Mouse (Mus musculus) stomach, embryonic 14.5 days (tissue): ENCODE data around the gene Rassf2. TPM values are rescaled to one million over a fixed set of nuclear protein-coding genes. Genes with fewer than 3 reads are reported as not detected.

Source experiments
- ATAC-seq: fragments of 200-750 bp; cut with Nextera tagmentation; 2 replicates; pipeline ENCODE4 v1.8.0; 2017; ENCODE audit warnings: low read depth, moderate TSS enrichment; ENCODE audit not compliant: insufficient number of reproducible peaks, insufficient read depth, low FRiP score
- H3K27ac ChIP-seq: fragments of 300-500 bp; sonication (generic); 2 replicates; pipeline ENCODE4 v1.5.1; 2014; ENCODE audit warnings: mild to moderate bottlenecking, low read length, moderate library complexity, mixed read lengths
- H3K27me3 ChIP-seq: fragments of 300-500 bp; sonication (generic); 2 replicates; pipeline ENCODE4 v1.6.1; 2014; ENCODE audit warnings: low read length, control low read depth, mixed read lengths; ENCODE audit not compliant: control insufficient read depth, insufficient read depth
- H3K36me3 ChIP-seq: fragments of 300-500 bp; sonication (generic); 2 replicates; pipeline ENCODE4 v1.6.1; 2014; ENCODE audit warnings: mild to moderate bottlenecking, control low read depth, low read length, moderate library complexity, mixed read lengths; ENCODE audit not compliant: control insufficient read depth, insufficient read depth
- H3K4me1 ChIP-seq: fragments of 300-500 bp; sonication (generic); 2 replicates; pipeline ENCODE4 v1.6.1; 2014; ENCODE audit warnings: low read length, control low read depth, mixed read lengths; ENCODE audit not compliant: control insufficient read depth, insufficient read depth
- H3K4me2 ChIP-seq: fragments of 300-500 bp; sonication (generic); replicated peaks from 2 replicates; pipeline ENCODE4 v1.6.1; 2014; ENCODE audit warnings: low read depth, low read length, control low read depth
- H3K4me3 ChIP-seq: fragments of 300-500 bp; sonication (generic); 2 replicates; pipeline ENCODE4 v1.5.1; 2014; ENCODE audit warnings: low read depth, low read length, control low read depth
- H3K9ac ChIP-seq: fragments of 300-500 bp; sonication (generic); replicated peaks from 2 replicates; pipeline ENCODE4 v1.6.1; 2014; ENCODE audit warnings: low read depth, mild to moderate bottlenecking, control low read depth, low read length, moderate library complexity, mixed read lengths
- H3K9me3 ChIP-seq: fragments of 300-500 bp; sonication (generic); 2 replicates; pipeline ENCODE4 v1.6.1; 2016; ENCODE audit warnings: low read depth, low read length, control low read depth; ENCODE audit not compliant: control insufficient read depth
- WGBS: fragments of 180-500 bp; shearing (Covaris S2); extraction: QIAGEN DNeasy Blood & Tissue Kit; methylation state at CpG from one replicate; pipeline ENCODE4 v1.1.7; 2014; 5-methylcytosine and 5-hydroxymethylcytosine counted together
- polyA plus RNA-seq: library from polyadenylated mRNA; unstranded; fragments of >200 nt; fragmentation: Nextera tagmentation; extraction: Ambion mirVana; gene quantifications from 2 replicates; pipeline ENCODE4 v1.2.1, GENCODE M21; 2014

The Rassf2 gene
- polyA plus RNA-seq, 1 experiment from 2014 or later, result 13.8 TPM

DNA sequence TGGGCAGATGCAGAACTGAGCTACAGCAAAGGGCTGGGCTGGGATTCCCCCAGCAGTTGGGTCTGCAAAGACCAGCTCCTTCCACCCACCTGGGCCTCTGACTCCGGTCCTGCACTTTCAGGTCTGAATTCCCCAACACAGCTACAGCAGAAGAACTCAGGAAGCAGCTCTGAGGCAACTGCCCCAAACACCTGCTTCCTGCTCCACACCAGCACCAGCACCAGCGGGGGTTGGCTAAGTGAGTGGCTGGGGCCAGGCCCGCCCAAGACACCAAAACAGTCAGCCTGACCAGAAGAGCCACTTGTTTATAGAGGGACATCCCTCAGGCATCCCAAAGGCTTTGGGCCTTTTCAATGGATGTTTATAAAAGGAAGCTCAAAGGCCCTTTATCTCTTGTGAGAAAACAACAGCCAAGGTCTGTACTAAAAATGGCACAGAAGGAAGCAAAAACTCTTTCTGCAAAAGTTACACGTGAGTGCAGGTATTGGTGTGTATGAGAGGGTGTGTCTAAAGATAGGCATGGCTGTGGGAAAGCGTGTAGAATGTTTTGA is 9.0 kb downstream of the Rassf2 start:
- H3K4me1 ChIP-seq, result peaks cover 2% of the 10 kb centered on the region; the same call in 1 of the 2 replicates
- 49% methylated on average over 5 of the region's 5 CpGs for WGBS
- H3K4me3 ChIP-seq, result no peak overlapping the region
- H3K4me2 ChIP-seq, result no peak overlapping the region
- H3K9me3 ChIP-seq, result no peaks in the 10 kb centered on the region
- no peak overlapping the region for H3K27ac ChIP-seq
- H3K36me3 ChIP-seq, result no peaks in the 10 kb centered on the region
- H3K27me3 ChIP-seq, result no peaks in the 10 kb centered on the region
- H3K9ac ChIP-seq, result no peak overlapping the region
- ATAC-seq, result 0 out of 2 replicates have a peak, but pooled peaks have one; percentile 29

DNA sequence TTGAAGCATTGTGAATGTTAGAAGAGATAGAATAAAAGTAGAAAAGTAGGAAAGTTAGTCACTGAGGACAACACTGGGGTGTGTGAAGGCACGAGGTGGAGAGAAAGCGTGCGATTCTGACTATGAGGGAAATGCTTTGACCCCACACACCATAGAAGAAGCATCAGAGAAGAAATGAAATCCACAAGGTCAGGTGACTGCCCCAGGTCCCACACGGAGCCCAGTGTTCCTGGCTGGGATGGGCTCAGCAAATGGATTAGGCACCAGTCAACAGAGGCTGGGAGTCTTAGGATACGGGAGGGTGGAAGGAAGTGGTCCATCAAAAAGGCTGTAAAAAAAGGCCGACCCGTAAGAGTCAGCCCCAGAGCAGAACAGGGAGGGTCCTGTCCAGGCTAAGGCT is 9.6 kb downstream of the Rassf2 start:
- Histone ChIP-seq H3K4me1 (peaks cover 2% of the 10 kb centered on the region; the same call in 1 of the 2 replicates), H3K9me3 (no peaks in the 10 kb centered on the region), H3K4me2 (no peak overlapping the region), H3K9ac (no peak overlapping the region), H3K27ac (no peak overlapping the region), H3K36me3 (no peaks in the 10 kb centered on the region), H3K4me3 (no peak overlapping the region), H3K27me3 (no peaks in the 10 kb centered on the region)
- ATAC-seq, result no peak
- WGBS, result 61% methylated on average over 7 of the region's 7 CpGs

DNA sequence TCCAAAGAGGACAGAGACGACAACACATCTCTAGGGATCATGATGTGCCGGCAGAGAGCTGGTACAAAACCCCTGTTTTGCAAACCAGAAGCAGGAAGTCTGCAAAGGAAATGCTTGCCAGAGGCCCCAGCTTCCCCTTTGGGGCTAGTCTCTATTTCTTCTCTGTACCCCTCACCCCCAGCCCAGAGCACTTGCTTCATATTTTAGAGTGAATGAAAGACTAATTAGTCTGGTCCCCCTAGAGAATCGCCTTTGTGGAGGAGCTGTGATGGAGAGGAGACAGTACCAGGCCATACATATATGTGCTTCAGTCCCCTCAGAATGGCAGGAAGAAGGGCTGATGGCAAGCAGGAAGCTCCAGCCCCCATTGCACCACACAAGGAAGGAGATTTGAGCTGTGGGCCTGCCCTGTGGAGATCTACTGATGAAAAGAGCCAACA is 10.7 kb downstream of the Rassf2 start:
- WGBS, result 83% methylated on average over 3 of the region's 3 CpGs
- H3K36me3 ChIP-seq, result no peaks in the 10 kb centered on the region
- H3K4me2 ChIP-seq, result no peak overlapping the region
- H3K27ac ChIP-seq, result 0 out of 2 replicates have a peak overlapping the region, but pooled peaks have one; percentile 27
- H3K9ac ChIP-seq, result no peak overlapping the region
- H3K4me1 ChIP-seq, result peaks cover 2% of the 10 kb centered on the region; the same call in 1 of the 2 replicates
- H3K9me3 ChIP-seq, result no peaks in the 10 kb centered on the region
- no peak overlapping the region for H3K4me3 ChIP-seq
- no peaks in the 10 kb centered on the region for H3K27me3 ChIP-seq
- ATAC-seq, result no peak

DNA sequence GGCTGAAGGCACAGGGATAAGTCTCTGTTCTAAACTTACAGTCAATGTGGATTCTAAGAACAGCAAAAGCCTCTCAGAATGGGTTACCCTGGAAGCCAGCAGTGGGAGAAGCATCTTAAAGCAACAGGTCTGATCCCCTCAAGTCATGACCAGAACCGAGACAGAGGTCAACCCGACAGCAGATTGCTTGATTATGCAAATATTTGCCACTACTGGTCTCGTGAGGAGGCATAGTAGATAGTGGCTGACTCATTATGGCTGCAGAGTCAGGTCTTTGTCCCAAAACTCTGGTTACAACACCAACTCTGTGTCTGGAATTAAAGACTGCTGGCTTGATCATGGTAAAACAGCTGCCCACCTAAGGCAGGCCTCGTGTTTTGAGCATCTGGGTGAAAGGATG is 11.9 kb downstream of the Rassf2 start:
- Histone ChIP-seq H3K4me3 (no peak overlapping the region), H3K4me1 (peaks cover 2% of the 10 kb centered on the region; the same call in 1 of the 2 replicates), H3K36me3 (no peaks in the 10 kb centered on the region), H3K27me3 (no peaks in the 10 kb centered on the region), H3K27ac (no peak overlapping the region; the same call in 1 of the 2 replicates), H3K9me3 (no peaks in the 10 kb centered on the region), H3K4me2 (no peak overlapping the region), H3K9ac (no peak overlapping the region)
- ATAC-seq, result no peak
- 47% methylated on average over 4 of the region's 4 CpGs for WGBS

DNA sequence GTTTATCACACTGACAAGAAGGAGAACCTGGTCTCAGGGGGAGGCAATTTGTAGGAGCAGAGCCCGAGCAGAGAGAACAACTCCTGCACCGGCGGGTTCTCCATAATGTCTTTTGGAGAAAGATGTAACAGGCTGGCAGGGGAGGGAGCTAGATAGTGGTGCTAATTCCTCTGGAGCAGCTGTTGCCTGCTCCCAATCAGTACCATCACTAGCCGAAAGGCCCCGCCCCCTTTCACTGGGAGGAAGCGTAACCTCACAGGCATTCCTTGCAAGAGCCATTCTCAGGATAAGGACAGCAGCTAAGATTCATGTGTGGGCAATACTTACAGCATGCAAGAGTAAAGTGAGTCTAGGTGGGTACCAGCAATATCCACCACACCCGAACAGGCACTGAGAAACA is 12.4 kb downstream of the Rassf2 start:
- Histone ChIP-seq H3K9me3 (no peaks in the 10 kb centered on the region), H3K9ac (no peak overlapping the region), H3K36me3 (no peaks in the 10 kb centered on the region), H3K27ac (no peak overlapping the region), H3K4me2 (no peak overlapping the region), H3K4me3 (no peak overlapping the region), H3K27me3 (no peaks in the 10 kb centered on the region), H3K4me1 (peaks cover 2% of the 10 kb centered on the region; the same call in 1 of the 2 replicates)
- no peak for ATAC-seq
- WGBS, result 27% methylated on average over 7 of the region's 7 CpGs

DNA sequence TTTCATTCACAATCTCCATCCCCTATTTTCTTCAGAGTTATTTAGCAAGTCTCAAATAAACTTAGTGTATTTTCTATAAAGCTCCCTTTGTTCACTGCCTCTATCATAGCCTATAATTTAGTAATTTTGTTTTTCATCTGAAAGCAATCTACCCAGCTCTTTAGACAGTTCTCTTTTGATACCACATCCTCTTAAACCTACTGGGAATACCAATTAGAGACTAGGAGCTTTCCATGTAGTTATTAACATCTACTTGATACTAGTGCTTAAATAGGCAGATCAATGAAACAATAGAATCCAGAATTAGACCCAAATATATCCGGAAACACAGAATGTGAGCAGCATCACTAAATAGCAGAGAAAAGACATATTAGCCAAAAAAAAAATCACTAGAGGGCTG is 14.0 kb downstream of the Rassf2 start:
- ATAC-seq, result no peak
- H3K36me3 ChIP-seq, result no peaks in the 10 kb centered on the region
- H3K4me3 ChIP-seq, result no peak overlapping the region
- WGBS, result 88% methylated on average over 1 of the region's 1 CpGs
- H3K4me1 ChIP-seq, result peaks cover 1% of the 10 kb centered on the region; the same call in 1 of the 2 replicates
- no peak overlapping the region for H3K27ac ChIP-seq
- H3K9ac ChIP-seq, result no peak overlapping the region
- H3K27me3 ChIP-seq, result no peaks in the 10 kb centered on the region
- no peaks in the 10 kb centered on the region for H3K9me3 ChIP-seq
- no peak overlapping the region for H3K4me2 ChIP-seq

DNA sequence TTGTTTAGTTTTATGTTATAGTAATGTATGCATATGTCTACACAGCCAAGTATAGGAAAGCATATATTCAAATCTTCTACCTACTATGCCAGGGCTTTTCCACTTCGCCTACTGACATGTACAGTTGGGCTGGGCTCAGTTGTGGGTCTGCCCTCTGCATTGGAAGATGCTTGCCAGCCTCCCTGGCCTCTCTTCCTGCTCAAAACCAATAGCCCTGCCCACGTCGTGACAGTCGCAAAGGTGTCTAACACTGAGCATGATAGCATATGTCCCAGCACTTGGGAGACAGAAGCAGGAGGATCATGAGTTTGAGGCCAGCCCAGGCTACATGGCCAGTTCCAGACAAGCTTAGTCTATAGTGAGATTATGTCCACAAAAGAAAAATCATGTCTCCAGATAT is 16.9 kb downstream of the Rassf2 start:
- WGBS, result 88% methylated on average over 4 of the region's 4 CpGs
- Histone ChIP-seq H3K36me3 (no peaks in the 10 kb centered on the region), H3K4me1 (no peaks in the 10 kb centered on the region; the same call in 1 of the 2 replicates), H3K27me3 (no peaks in the 10 kb centered on the region), H3K4me2 (no peak overlapping the region), H3K9me3 (no peaks in the 10 kb centered on the region), H3K4me3 (no peak overlapping the region), H3K9ac (no peak overlapping the region), H3K27ac (no peak overlapping the region)
- no peak for ATAC-seq

DNA sequence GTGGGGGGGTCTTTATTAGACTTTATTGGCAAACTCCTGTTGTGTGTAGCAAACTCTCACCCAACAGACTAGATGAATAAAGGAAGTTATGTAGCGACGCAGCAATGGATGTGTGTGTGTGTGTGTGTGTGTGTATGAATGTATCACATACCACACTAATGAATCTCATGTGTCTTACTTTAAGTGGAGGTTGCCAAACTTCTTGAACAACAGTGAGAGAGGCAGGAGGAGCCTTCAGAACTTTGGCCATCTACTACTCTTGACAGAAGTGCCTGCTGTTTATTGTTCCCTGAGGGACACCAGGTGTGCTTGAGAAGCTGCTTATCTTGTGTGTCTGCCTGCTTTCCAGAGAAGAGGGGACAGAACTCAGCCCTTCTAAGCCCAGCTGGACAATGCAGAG is 19.3 kb downstream of the Rassf2 start:
- Histone ChIP-seq H3K9ac (no peak overlapping the region), H3K4me2 (no peak overlapping the region), H3K27me3 (no peaks in the 10 kb centered on the region), H3K4me1 (no peaks in the 10 kb centered on the region), H3K9me3 (no peaks in the 10 kb centered on the region), H3K27ac (no peak overlapping the region), H3K36me3 (no peaks in the 10 kb centered on the region), H3K4me3 (no peak overlapping the region)
- ATAC-seq, result no peak
- WGBS, result 84% methylated on average over 2 of the region's 2 CpGs

DNA sequence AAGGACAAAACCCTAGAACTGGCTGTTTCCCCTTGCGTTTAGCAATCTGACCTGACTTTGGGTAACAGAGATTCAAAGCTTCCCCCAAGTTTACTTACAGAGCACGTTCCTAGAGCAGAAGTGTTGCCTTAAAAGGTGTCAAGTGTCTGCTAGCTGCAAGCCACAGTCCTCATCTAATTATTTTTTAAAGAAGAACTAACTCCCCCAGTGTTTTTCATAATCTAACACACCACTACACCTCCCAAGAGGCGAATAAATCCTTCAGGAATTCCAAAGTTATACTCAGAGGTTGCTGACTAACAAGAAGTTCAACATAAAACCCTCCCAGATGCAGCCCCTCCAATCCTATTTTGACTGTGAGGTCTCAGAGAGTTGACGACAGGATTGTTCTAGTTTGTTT is 21.9 kb downstream of the Rassf2 start:
- no peak for ATAC-seq
- WGBS, result 39% methylated on average over 4 of the region's 4 CpGs
- H3K27ac ChIP-seq, result no peak overlapping the region

More for the DNA sequence above, 21.9 kb downstream of the Rassf2 start:
- H3K36me3 ChIP-seq, result no peaks in the 10 kb centered on the region
- no peak overlapping the region for H3K4me3 ChIP-seq
- no peaks in the 10 kb centered on the region for H3K27me3 ChIP-seq
- no peak overlapping the region for H3K4me2 ChIP-seq
- no peaks in the 10 kb centered on the region for H3K9me3 ChIP-seq
- H3K9ac ChIP-seq, result no peak overlapping the region
- H3K4me1 ChIP-seq, result no peaks in the 10 kb centered on the region
